Mouse (Mus musculus): Measurements from ENCODE around the gene Unc119b.

Gene Unc119b

GRCm38 (mm10) chr5:115134234-115135165 lies at the start of gene Unc119b:
Gene Unc119b (minus strand): TSS chr5:115134975.
- no peak for TF ChIP-seq GATA4 (IDR thresholded peaks at IDR 0.05; ENCODE audit: insufficient replicate concordance, low read length)

- TF ChIP-seq GATA4 (IDR thresholded peaks at IDR 0.05; ENCODE audit: insufficient replicate concordance, low read length): no peak
Observed at GRCm38 (mm10) chr5:115183482-115183881, 48.7 kb upstream of the Unc119b start.

- no peak for TF ChIP-seq GATA4 (IDR thresholded peaks at IDR 0.05; ENCODE audit: insufficient replicate concordance, low read length)
Observed at GRCm38 (mm10) chr5:115182925-115183324, 48.1 kb upstream of the Unc119b start.

GRCm38 (mm10) chr5:115181248-115181940 lies 46.6 kb upstream of the Unc119b start:
- no peak for TF ChIP-seq GATA4 (IDR thresholded peaks at IDR 0.05; ENCODE audit: insufficient replicate concordance, low read length)

- TF ChIP-seq GATA4 (IDR thresholded peaks at IDR 0.05; ENCODE audit: insufficient replicate concordance, low read length): no peak
Observed at GRCm38 (mm10) chr5:115179596-115179995, 44.8 kb upstream of the Unc119b start.

GRCm38 (mm10) chr5:115177866-115178265 lies 43.1 kb upstream of the Unc119b start:
- TF ChIP-seq GATA4 (IDR thresholded peaks at IDR 0.05; ENCODE audit: insufficient replicate concordance, low read length): no peak

- no peak for TF ChIP-seq GATA4 (IDR thresholded peaks at IDR 0.05; ENCODE audit: insufficient replicate concordance, low read length)
Observed at GRCm38 (mm10) chr5:115174554-115174953, 39.8 kb upstream of the Unc119b start.

- TF ChIP-seq GATA4 (IDR thresholded peaks at IDR 0.05; ENCODE audit: insufficient replicate concordance, low read length): no peak
Observed at GRCm38 (mm10) chr5:115170150-115170549, 35.4 kb upstream of the Unc119b start.

GRCm38 (mm10) chr5:115168641-115169415 lies 34.1 kb upstream of the Unc119b start:
- no peak for TF ChIP-seq GATA4 (IDR thresholded peaks at IDR 0.05; ENCODE audit: insufficient replicate concordance, low read length)

- TF ChIP-seq GATA4 (IDR thresholded peaks at IDR 0.05; ENCODE audit: insufficient replicate concordance, low read length): no peak
Observed at GRCm38 (mm10) chr5:115167396-115167795, 32.6 kb upstream of the Unc119b start.

GRCm38 (mm10) chr5:115166815-115167194 lies 32.0 kb upstream of the Unc119b start:
- TF ChIP-seq GATA4 (IDR thresholded peaks at IDR 0.05; ENCODE audit: insufficient replicate concordance, low read length): no peak

- TF ChIP-seq GATA4 (IDR thresholded peaks at IDR 0.05; ENCODE audit: insufficient replicate concordance, low read length): no peak
Observed at GRCm38 (mm10) chr5:115165895-115166814, 31.4 kb upstream of the Unc119b start.

- TF ChIP-seq GATA4 (IDR thresholded peaks at IDR 0.05; ENCODE audit: insufficient replicate concordance, low read length): no peak
Observed at GRCm38 (mm10) chr5:115165351-115165750, 30.6 kb upstream of the Unc119b start.

- TF ChIP-seq GATA4 (IDR thresholded peaks at IDR 0.05; ENCODE audit: insufficient replicate concordance, low read length): no peak
Observed at GRCm38 (mm10) chr5:115163563-115163962, 28.8 kb upstream of the Unc119b start.
